Mouse (Mus musculus) hindbrain, embryonic 12.5 days (tissue): Measurements from ENCODE around the gene Msantd3. TPM values are rescaled to one million over a fixed set of nuclear protein-coding genes. Genes with fewer than 3 reads are reported as not detected.

Source experiments
- ATAC-seq: fragments of 200-750 bp; cut with Nextera tagmentation; 2 replicates; pipeline ENCODE4 v1.8.0; 2017; ENCODE audit warnings: moderate TSS enrichment; ENCODE audit not compliant: low FRiP score
- H3K27ac ChIP-seq: fragments of 300-500 bp; sonication (generic); 2 replicates; pipeline ENCODE4 v1.5.1; 2016; ENCODE audit warnings: mild to moderate bottlenecking
- H3K27me3 ChIP-seq: fragments of 300-500 bp; sonication (generic); 2 replicates; pipeline ENCODE4 v1.6.1; 2016; ENCODE audit warnings: mild to moderate bottlenecking
- H3K36me3 ChIP-seq: fragments of 300-500 bp; sonication (generic); 2 replicates; pipeline ENCODE4 v1.6.1; 2016; ENCODE audit warnings: mild to moderate bottlenecking
- H3K4me1 ChIP-seq: fragments of 300-500 bp; sonication (generic); 2 replicates; pipeline ENCODE4 v1.6.1; 2016
- H3K4me2 ChIP-seq: fragments of 300-500 bp; sonication (generic); replicated peaks from 2 replicates; pipeline ENCODE4 v1.6.1; 2016; ENCODE audit warnings: mild to moderate bottlenecking
- H3K4me3 ChIP-seq: fragments of 300-500 bp; sonication (generic); 2 replicates; pipeline ENCODE4 v1.5.1; 2016; ENCODE audit warnings: mild to moderate bottlenecking
- H3K9ac ChIP-seq: fragments of 300-500 bp; sonication (generic); 2 replicates; pipeline ENCODE4 v1.6.1; 2016; ENCODE audit warnings: mild to moderate bottlenecking, moderate library complexity
- H3K9me3 ChIP-seq: fragments of 300-500 bp; sonication (generic); replicated peaks from 2 replicates; pipeline ENCODE4 v1.6.1; 2016; ENCODE audit warnings: mild to moderate bottlenecking
- WGBS: fragments of 180-500 bp; shearing (Covaris S2); methylation state at CpG from one replicate; pipeline ENCODE4 v1.1.7; 2016; 5-methylcytosine and 5-hydroxymethylcytosine counted together
- polyA plus RNA-seq: library from polyadenylated mRNA; unstranded; fragments of >200 nt; fragmentation: Nextera tagmentation; extraction: Ambion mirVana; gene quantifications from 2 replicates; pipeline ENCODE4 v1.2.1, GENCODE M21; 2016

The Msantd3 gene
- polyA plus RNA-seq, 1 experiment from 2014 or later, result 50.8 TPM

DNA sequence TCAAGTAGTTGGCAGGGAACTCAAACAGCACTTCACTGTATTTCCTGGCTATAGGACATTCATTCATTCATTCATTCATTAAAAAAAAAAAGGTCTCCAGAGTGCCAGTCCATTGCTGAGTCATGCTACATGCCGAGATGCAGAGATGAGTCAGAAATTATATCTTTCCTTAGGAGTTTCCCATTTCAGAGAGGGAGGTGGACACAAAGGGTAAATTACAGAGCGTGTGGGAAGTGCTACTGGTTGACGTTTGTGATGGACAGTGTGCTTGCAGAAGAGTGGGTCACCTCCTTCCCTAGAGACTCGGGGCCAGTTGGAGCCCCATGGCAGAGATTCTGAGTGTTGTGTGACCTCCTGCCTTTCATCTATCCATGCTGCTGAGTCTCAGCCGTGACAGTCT lies 2.6 kb downstream of the Msantd3 start:
- H3K36me3 ChIP-seq, result no peaks in the 10 kb centered on the region
- H3K4me1 ChIP-seq, result peaks cover 59% of the 10 kb centered on the region
- peak overlapping the region; percentile 74 for H3K4me2 ChIP-seq
- H3K27ac ChIP-seq, result no peak overlapping the region
- no peaks in the 10 kb centered on the region for H3K27me3 ChIP-seq
- peak overlapping the region; percentile 86; the same call in 1 of the 2 replicates for H3K4me3 ChIP-seq
- WGBS, result 22% methylated on average over 5 of the region's 5 CpGs
- H3K9ac ChIP-seq, result 0 out of 2 replicates have a peak overlapping the region, but pooled peaks have one; percentile 99
- no peaks in the 10 kb centered on the region for H3K9me3 ChIP-seq
- no peak for ATAC-seq

DNA sequence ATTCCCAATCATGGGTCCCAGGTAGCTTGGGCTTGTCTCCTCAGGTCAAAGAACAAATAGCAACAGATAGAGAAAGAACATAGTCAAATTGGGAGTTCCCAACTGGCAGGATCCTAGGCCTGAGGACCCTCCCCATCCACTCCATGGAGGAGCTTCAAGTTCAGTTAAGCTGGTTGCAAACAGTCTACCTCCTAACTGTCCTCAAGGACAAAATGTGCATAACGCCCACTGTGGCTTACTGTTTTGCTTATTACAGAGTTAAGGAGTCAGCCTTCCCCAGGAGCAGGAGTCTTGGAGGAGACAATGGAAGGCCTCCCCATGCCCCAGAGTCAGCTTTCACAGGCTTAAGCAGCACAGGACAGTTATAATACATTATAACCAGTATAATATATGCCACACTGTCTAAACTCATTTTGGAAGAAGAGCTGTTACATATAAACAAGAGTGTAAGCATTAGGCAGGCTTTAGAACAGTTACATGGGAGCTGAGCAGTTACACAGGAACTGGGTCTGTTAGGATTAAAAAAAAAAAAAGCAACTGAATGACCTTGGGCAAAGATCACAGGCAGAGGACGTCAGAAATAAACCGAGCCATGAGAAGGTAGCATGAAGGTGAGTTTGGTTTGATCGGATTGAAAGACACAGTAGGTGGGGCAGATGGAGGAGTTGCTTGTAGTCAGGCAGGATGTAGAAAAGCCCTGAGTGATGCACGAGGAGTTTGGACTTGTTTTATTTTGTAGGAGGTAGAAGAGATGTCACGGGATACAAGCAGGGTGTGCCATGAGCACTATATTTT lies 3.5 kb downstream of the Msantd3 start:
- ATAC-seq, result no peak
- Histone ChIP-seq H3K9ac (0 out of 2 replicates have a peak overlapping the region, but pooled peaks have one; percentile 0), H3K4me2 (peak overlapping the region; percentile 74; the same call in 1 of the 2 replicates), H3K4me3 (no peak overlapping the region), H3K4me1 (peaks cover 69% of the 10 kb centered on the region), H3K9me3 (no peaks in the 10 kb centered on the region), H3K27ac (no peak overlapping the region), H3K36me3 (no peaks in the 10 kb centered on the region), H3K27me3 (no peaks in the 10 kb centered on the region)
- 70% methylated on average over 6 of the region's 6 CpGs for WGBS

DNA sequence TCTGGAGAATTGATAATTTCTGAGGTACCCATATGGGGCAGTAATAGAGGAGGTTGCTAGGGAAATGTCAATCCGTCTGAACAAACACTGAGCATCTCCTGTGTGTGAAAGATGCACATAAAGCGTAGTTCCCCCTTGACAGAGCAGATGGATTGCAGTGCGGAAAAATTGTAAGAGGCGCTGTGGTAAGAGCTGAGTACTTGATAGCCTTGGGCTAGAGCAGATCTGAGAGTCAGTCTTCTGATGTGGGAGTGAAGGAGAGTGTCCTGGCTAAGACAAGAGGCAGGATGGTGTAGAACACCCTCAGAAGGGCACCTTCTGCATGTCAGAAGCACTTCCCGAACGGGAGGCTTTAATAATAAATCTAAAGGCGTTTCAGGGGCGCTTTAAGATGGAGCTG lies 4.4 kb downstream of the Msantd3 start:
- H3K9ac ChIP-seq, result no peak overlapping the region
- no peak overlapping the region for H3K4me3 ChIP-seq
- ATAC-seq, result no peak
- H3K9me3 ChIP-seq, result no peaks in the 10 kb centered on the region
- H3K4me1 ChIP-seq, result peaks cover 77% of the 10 kb centered on the region
- no peaks in the 10 kb centered on the region for H3K36me3 ChIP-seq
- H3K4me2 ChIP-seq, result no peak overlapping the region
- peak overlapping the region; percentile 36; the same call in 1 of the 2 replicates for H3K27ac ChIP-seq
- no peaks in the 10 kb centered on the region for H3K27me3 ChIP-seq
- WGBS, result 66% methylated on average over 8 of the region's 8 CpGs

- Histone ChIP-seq H3K27me3 (no peaks in the 10 kb centered on the region), H3K9ac (no peak overlapping the region), H3K9me3 (no peaks in the 10 kb centered on the region), H3K4me3 (no peak overlapping the region), H3K4me2 (0 out of 2 replicates have a peak overlapping the region, but pooled peaks have one; percentile 22), H3K36me3 (no peaks in the 10 kb centered on the region), H3K4me1 (peaks cover 78% of the 10 kb centered on the region), H3K27ac (peak overlapping the region; percentile 85)
- no peak for ATAC-seq
- 46% methylated on average over 12 of the region's 12 CpGs for WGBS
Measured at GRCm38 (mm10) chr4:48545966-48546365, 6.2 kb downstream of the Msantd3 start.

GRCm38 (mm10) chr4:48546568-48547496 lies 7.1 kb downstream of the Msantd3 start:
- Histone ChIP-seq H3K27ac (peak overlapping the region; percentile 85), H3K27me3 (no peaks in the 10 kb centered on the region), H3K4me2 (peak overlapping the region; percentile 22), H3K9me3 (no peaks in the 10 kb centered on the region), H3K4me1 (peaks cover 73% of the 10 kb centered on the region), H3K36me3 (no peaks in the 10 kb centered on the region), H3K9ac (peak overlapping the region; percentile 32), H3K4me3 (no peak overlapping the region)
- WGBS, result 22% methylated on average over 9 of the region's 9 CpGs
- ATAC-seq, result peak; percentile 83

DNA sequence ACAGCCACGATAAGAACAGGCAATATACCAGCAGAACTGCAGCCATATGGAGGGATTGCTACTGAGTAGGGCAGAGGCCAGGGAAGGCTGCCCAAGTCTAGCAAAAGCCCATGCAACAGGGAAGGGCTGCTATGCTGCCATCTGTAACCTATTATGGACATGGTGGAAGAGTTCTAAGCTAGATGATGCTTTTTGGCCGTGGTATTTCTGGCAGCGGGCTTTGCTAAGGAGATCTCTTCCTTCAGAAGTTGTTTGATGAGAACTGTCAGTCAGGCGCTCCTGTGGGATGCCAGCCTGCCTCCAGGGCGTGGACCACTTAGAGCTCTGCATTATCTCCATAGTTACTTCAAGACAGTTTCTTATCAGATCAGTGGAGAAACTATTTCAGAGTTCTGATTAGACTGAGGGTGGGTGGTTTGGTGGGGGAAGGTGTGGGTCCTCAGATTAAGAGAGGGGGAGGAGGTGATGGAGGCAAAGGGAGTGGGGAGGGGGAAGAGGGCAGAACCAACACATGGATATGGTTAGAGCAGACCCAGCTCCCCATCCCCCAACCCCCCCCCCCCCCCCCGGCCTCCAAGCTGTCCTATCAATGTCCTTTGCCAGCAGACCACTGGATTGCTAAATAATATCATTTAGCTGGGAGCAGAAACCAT lies 8.8 kb downstream of the Msantd3 start:
- H3K27me3 ChIP-seq, result no peaks in the 10 kb centered on the region
- H3K27ac ChIP-seq, result peak overlapping the region; percentile 62
- no peak overlapping the region for H3K4me2 ChIP-seq
- no peaks in the 10 kb centered on the region for H3K9me3 ChIP-seq
- WGBS, result 54% methylated on average over 6 of the region's 6 CpGs
- H3K4me1 ChIP-seq, result peaks cover 57% of the 10 kb centered on the region
- no peak for ATAC-seq
- H3K4me3 ChIP-seq, result no peak overlapping the region
- H3K9ac ChIP-seq, result no peak overlapping the region
- H3K36me3 ChIP-seq, result peaks cover 14% of the 10 kb centered on the region

DNA sequence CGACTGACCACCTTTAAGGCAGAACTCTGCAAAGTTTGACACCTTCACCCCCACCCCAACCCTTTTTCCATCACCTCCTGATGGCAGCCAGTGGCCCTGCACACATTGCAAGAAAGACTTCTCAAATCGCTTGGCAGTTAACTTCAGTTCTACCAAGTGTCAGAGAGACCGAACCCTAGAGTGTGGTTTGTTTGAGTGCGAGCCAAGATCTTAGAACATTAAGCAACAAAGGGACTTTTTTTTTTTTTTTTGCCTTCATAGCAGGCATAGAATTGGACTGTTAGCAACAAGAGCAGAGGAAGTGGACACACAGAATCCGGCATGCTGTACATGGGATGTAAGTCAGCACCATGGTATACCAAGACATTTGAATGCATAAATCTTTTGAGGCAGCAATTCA lies 9.9 kb downstream of the Msantd3 start:
- peaks cover 45% of the 10 kb centered on the region for H3K4me1 ChIP-seq
- no peak overlapping the region for H3K27ac ChIP-seq
- no peak overlapping the region for H3K4me2 ChIP-seq
- H3K4me3 ChIP-seq, result no peak overlapping the region
- peaks cover 23% of the 10 kb centered on the region for H3K36me3 ChIP-seq
- no peaks in the 10 kb centered on the region for H3K9me3 ChIP-seq
- ATAC-seq, result no peak
- WGBS, result 81% methylated on average over 5 of the region's 5 CpGs
- H3K27me3 ChIP-seq, result no peaks in the 10 kb centered on the region
- H3K9ac ChIP-seq, result no peak overlapping the region

- no peak overlapping the region for H3K27ac ChIP-seq
- no peak overlapping the region for H3K4me3 ChIP-seq
- no peaks in the 10 kb centered on the region for H3K27me3 ChIP-seq
- 95% methylated on average over 27 of the region's 27 CpGs for WGBS
- ATAC-seq, result no peak
- peaks cover 29% of the 10 kb centered on the region for H3K36me3 ChIP-seq
- H3K9ac ChIP-seq, result no peak overlapping the region
- peaks cover 20% of the 10 kb centered on the region for H3K4me1 ChIP-seq
- no peaks in the 10 kb centered on the region for H3K9me3 ChIP-seq
- H3K4me2 ChIP-seq, result no peak overlapping the region
Measured at GRCm38 (mm10) chr4:48552486-48553064, 12.8 kb downstream of the Msantd3 start.

DNA sequence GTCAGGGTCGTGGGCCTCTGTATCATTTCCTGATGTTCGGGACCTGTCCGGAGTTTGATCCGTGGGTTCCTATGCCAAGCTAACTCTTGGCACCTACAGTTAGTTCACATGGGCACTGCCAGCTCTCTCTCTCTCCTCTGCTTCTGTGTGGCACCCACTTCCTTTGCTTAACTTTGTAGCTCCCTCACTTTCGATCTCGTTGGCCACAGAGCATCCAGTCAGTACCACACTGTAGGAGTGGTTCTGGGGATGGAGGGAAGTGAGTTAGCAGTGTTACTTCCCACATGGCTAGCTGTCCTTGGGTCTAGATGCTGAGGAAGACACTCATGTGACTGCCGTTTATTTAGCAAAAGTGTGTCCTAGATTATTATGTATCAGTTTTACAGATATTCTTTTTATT lies 14.4 kb downstream of the Msantd3 start:
- Histone ChIP-seq H3K4me1 (peaks cover 4% of the 10 kb centered on the region), H3K4me2 (no peak overlapping the region), H3K9ac (no peak overlapping the region), H3K27ac (no peak overlapping the region), H3K36me3 (peaks cover 39% of the 10 kb centered on the region), H3K4me3 (no peak overlapping the region), H3K9me3 (no peaks in the 10 kb centered on the region), H3K27me3 (no peaks in the 10 kb centered on the region)
- 93% methylated on average over 7 of the region's 7 CpGs for WGBS
- no peak for ATAC-seq

GRCm38 (mm10) chr4:48555729-48556128 lies 16.0 kb downstream of the Msantd3 start:
- Histone ChIP-seq H3K9me3 (no peaks in the 10 kb centered on the region), H3K36me3 (peaks cover 43% of the 10 kb centered on the region), H3K27me3 (no peaks in the 10 kb centered on the region), H3K27ac (no peak overlapping the region), H3K4me1 (no peaks in the 10 kb centered on the region), H3K9ac (no peak overlapping the region), H3K4me2 (no peak overlapping the region), H3K4me3 (no peak overlapping the region)
- no peak for ATAC-seq
- WGBS, result 33% methylated on average over 3 of the region's 3 CpGs

DNA sequence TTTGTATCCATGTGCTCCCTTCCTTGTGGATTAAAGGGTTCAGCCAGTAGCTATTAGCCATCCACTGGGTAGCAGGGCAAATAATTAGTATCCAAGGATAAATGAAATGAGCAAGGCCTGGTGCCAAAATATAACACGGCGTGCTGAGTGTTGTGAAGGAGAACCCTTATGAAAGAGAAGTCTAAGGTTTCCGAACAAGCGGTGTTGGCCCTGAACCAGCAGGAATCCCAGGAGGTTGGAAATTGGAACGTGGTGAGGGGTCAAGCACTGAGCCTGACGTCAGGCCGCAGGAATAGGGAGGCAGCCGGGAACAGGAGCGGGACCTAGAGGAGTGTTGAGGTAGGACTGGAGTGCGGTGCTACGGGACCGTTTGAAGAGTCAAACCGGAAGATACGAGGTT lies 19.9 kb downstream of the Msantd3 start:
- Histone ChIP-seq H3K36me3 (peaks cover 40% of the 10 kb centered on the region), H3K4me1 (no peaks in the 10 kb centered on the region), H3K9me3 (no peaks in the 10 kb centered on the region), H3K4me3 (no peak overlapping the region), H3K27ac (0 out of 2 replicates have a peak overlapping the region, but pooled peaks have one; percentile 3), H3K9ac (no peak overlapping the region), H3K4me2 (no peak overlapping the region), H3K27me3 (no peaks in the 10 kb centered on the region)
- 83% methylated on average over 14 of the region's 14 CpGs for WGBS
- no peak for ATAC-seq
